Mouse (Mus musculus): ENCODE measurements around the gene Mapk10. TPM values are rescaled to one million over a fixed set of nuclear protein-coding genes. Genes with fewer than 3 reads are reported as not detected.

Mapk10 gene
- total and polyA plus RNA-seq, 3 experiments = 0.10 to 0.95 (median 0.47) TPM

DNA sequence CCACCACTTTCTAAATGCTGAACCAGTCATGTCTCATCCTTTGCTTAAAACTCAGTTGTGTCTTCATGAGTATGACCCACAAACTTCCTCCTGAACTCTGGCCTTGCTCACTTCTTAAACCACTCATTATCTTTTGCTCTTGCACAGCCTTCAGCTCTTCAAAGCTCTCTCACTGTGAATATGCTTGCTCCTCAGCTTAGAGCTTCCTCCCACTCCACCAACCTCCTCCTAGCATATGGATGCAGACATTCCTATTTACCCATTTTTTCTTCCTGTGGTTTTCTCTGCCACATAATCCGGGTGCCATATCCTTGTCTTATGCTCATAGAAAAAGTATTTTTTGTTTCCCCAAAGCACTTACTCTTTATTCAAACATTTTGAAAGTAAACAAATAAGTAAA, 26.9 kb downstream of the Mapk10 start:
- Histone ChIP-seq H3K27ac (ENCODE audit: insufficient read depth, low read depth) (no peak overlapping the region), H3K4me2 (ENCODE audit: insufficient read depth, low read depth, poor library complexity, severe bottlenecking) (no peak overlapping the region), H3K36me3 (replicated peaks in 1 of 2; ENCODE audit: control insufficient read depth in 1 of 2, insufficient read depth in 1 of 2, low read length in 1 of 2) (no peaks in the 10 kb centered on the region), H3K9me3 (replicated peaks; ENCODE audit: low read length) (no peaks in the 10 kb centered on the region), H3K79me2 (replicated peaks; ENCODE audit: control insufficient read depth, extremely low read depth, insufficient read depth, poor library complexity, severe bottlenecking) (no peaks in the 10 kb centered on the region), H3K9ac (ENCODE audit: insufficient read depth, low read depth) (no peak overlapping the region), H3K4me3 (replicated peaks in 1 of 3; ENCODE audit: low read depth in 2 of 3, low read length in 2 of 3, poor library complexity in 1 of 3) (no peak overlapping the region), H3K27me3 (replicated peaks) (no peaks in the 10 kb centered on the region), H3K4me1 (ENCODE audit: control insufficient read depth in 1 of 2, insufficient read depth in 2 of 2) (peaks cover 0 to 8% of the 10 kb centered on the region in 2 experiments; a peak in 2 of 4 replicates)
- TF ChIP-seq PAX5 (IDR thresholded peaks at IDR 0.05; ENCODE audit: low read length) = no peak
- dilution Hi-C loops (cut with MboI; ENCODE audit: extremely low pct_ligation_motif_present, extremely low pct_unique_long_range_greater_than_20kb, low sequenced_read_pairs) (no loop called here), in situ Hi-C loops (cut with MboI; ENCODE audit: low pct_ligation_motif_present, low pct_unique_long_range_greater_than_20kb, low sequenced_read_pairs) (no loop called here)
- DNase-seq (ENCODE audit: extremely low read depth) = no peak

- Histone ChIP-seq H3K4me2 (ENCODE audit: insufficient read depth, low read depth, poor library complexity, severe bottlenecking) (no peak overlapping the region), H3K27me3 (replicated peaks) (no peaks in the 10 kb centered on the region), H3K79me2 (replicated peaks; ENCODE audit: control insufficient read depth, extremely low read depth, insufficient read depth, poor library complexity, severe bottlenecking) (no peaks in the 10 kb centered on the region), H3K9me3 (replicated peaks; ENCODE audit: low read length) (no peaks in the 10 kb centered on the region), H3K4me1 (ENCODE audit: control insufficient read depth in 1 of 2, insufficient read depth in 2 of 2) (peaks cover 0 to 8% of the 10 kb centered on the region in 2 experiments; a peak in 2 of 4 replicates), H3K36me3 (replicated peaks in 1 of 2; ENCODE audit: control insufficient read depth in 1 of 2, insufficient read depth in 1 of 2, low read length in 1 of 2) (no peaks in the 10 kb centered on the region), H3K4me3 (replicated peaks in 1 of 3; ENCODE audit: low read depth in 2 of 3, low read length in 2 of 3, poor library complexity in 1 of 3) (no peak overlapping the region), H3K27ac (ENCODE audit: insufficient read depth, low read depth) (no peak overlapping the region), H3K9ac (ENCODE audit: insufficient read depth, low read depth) (no peak overlapping the region)
- dilution Hi-C loops (cut with MboI; ENCODE audit: extremely low pct_ligation_motif_present, extremely low pct_unique_long_range_greater_than_20kb, low sequenced_read_pairs) (no loop called here), in situ Hi-C loops (cut with MboI; ENCODE audit: low pct_ligation_motif_present, low pct_unique_long_range_greater_than_20kb, low sequenced_read_pairs) (no loop called here)
- DNase-seq (ENCODE audit: extremely low read depth) = peak; percentile 24
- TF ChIP-seq CHD1 (IDR thresholded peaks at IDR 0.05; ENCODE audit: low read depth, low read length) = no peak
- no peak for TF ChIP-seq USF2 (conservative IDR thresholded peaks at IDR 0.05; ENCODE audit: low read depth, low read length)
- peak in 1 of 2 experiments; percentile 54; a peak in 2 of 4 replicates for TF ChIP-seq CTCF (conservative IDR thresholded peaks at IDR 0.05 in 1 of 2, IDR thresholded peaks at IDR 0.05 in 1 of 2; ENCODE audit: low read depth in 2 of 2, low read length in 2 of 2)
- no peak for TF ChIP-seq UBTF (IDR thresholded peaks at IDR 0.05; ENCODE audit: low read depth, low read length)
- no peak for TF ChIP-seq E2F4 (IDR thresholded peaks at IDR 0.05; ENCODE audit: insufficient replicate concordance, low read depth, low read length)
- no peak for TF ChIP-seq MXI1 (IDR thresholded peaks at IDR 0.05; ENCODE audit: low read depth, low read length)
- TF ChIP-seq GABPA (IDR thresholded peaks at IDR 0.05; ENCODE audit: insufficient replicate concordance, low read depth, low read length) = no peak
- TF ChIP-seq TCF12 (IDR thresholded peaks at IDR 0.05; ENCODE audit: low read depth, low read length) = no peak
- TF ChIP-seq SIN3A (IDR thresholded peaks at IDR 0.05; ENCODE audit: low read length) = no peak
- peak; percentile 60 for TF ChIP-seq SMC3 (IDR thresholded peaks at IDR 0.05; ENCODE audit: low read depth, low read length)
- TF ChIP-seq RAD21 (IDR thresholded peaks at IDR 0.05; ENCODE audit: low read depth, low read length) = peak; percentile 50
Measured at GRCm38 (mm10) chr5:103181622-103182021, 29.5 kb downstream of the Mapk10 start.

DNA sequence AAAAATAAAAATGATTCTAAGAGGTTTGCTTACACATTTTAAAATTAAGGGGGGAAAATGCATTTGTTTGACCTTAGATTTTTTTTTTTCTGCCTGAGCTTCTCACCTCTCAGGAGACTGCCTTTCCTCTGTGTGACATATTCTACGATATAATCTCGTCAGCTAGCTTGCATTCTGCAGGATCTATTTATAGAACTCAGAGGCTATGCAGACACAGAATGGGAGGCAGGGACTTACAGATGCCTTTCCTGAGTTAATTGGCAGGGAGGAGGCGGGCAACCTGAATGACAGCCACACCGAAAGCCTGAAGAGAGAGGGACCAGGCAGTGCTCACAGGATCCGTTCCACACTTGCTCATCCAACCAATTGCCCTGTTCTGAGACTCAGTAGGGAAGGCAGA, 34.1 kb downstream of the Mapk10 start:
- Histone ChIP-seq H3K4me3 (replicated peaks in 1 of 3; ENCODE audit: low read depth in 2 of 3, low read length in 2 of 3, poor library complexity in 1 of 3) (no peak overlapping the region), H3K9ac (ENCODE audit: insufficient read depth, low read depth) (no peak overlapping the region), H3K27ac (ENCODE audit: insufficient read depth, low read depth) (no peak overlapping the region), H3K4me1 (ENCODE audit: control insufficient read depth in 1 of 2, insufficient read depth in 2 of 2) (peaks cover 0 to 7% of the 10 kb centered on the region in 2 experiments; a peak in 2 of 4 replicates), H3K79me2 (replicated peaks; ENCODE audit: control insufficient read depth, extremely low read depth, insufficient read depth, poor library complexity, severe bottlenecking) (no peaks in the 10 kb centered on the region), H3K27me3 (replicated peaks) (no peaks in the 10 kb centered on the region), H3K4me2 (ENCODE audit: insufficient read depth, low read depth, poor library complexity, severe bottlenecking) (no peak overlapping the region), H3K36me3 (replicated peaks in 1 of 2; ENCODE audit: control insufficient read depth in 1 of 2, insufficient read depth in 1 of 2, low read length in 1 of 2) (no peaks in the 10 kb centered on the region), H3K9me3 (replicated peaks; ENCODE audit: low read length) (no peaks in the 10 kb centered on the region)
- no peak for DNase-seq (ENCODE audit: extremely low read depth)
- dilution Hi-C loops (cut with MboI; ENCODE audit: extremely low pct_ligation_motif_present, extremely low pct_unique_long_range_greater_than_20kb, low sequenced_read_pairs) (no loop called here), in situ Hi-C loops (cut with MboI; ENCODE audit: low pct_ligation_motif_present, low pct_unique_long_range_greater_than_20kb, low sequenced_read_pairs) (no loop called here)
- TF ChIP-seq MAX (IDR thresholded peaks at IDR 0.05; ENCODE audit: low read length) (no peak), NRF1 (IDR thresholded peaks at IDR 0.05; ENCODE audit: low read depth, low read length) (no peak), MAFK (IDR thresholded peaks at IDR 0.05; ENCODE audit: insufficient replicate concordance, low read length) (no peak), USF1 (IDR thresholded peaks at IDR 0.05; ENCODE audit: low read depth, low read length) (no peak), E2F4 (IDR thresholded peaks at IDR 0.05; ENCODE audit: insufficient replicate concordance, low read depth, low read length) (no peak), MXI1 (IDR thresholded peaks at IDR 0.05; ENCODE audit: low read depth, low read length) (no peak), ZMIZ1 (IDR thresholded peaks at IDR 0.05; ENCODE audit: low read depth, low read length) (no peak), IRF4 (IDR thresholded peaks at IDR 0.05; ENCODE audit: low read depth, low read length) (no peak), MEF2A (IDR thresholded peaks at IDR 0.05; ENCODE audit: borderline replicate concordance, low read depth, low read length) (no peak)
